In genomic region chr10:106413181-106413580, GRCm38 (mm10) we compare ENCODE assay signal across 24 mouse cellular contexts. TPM values are rescaled to one million over a fixed set of nuclear protein-coding genes. Genes with fewer than 3 reads are reported as not detected.
DNase-seq lines count a peak whose midpoint lies in the region; ATAC-seq and TF ChIP-seq lines count a peak whose summit lies in the region.
"Had no signal": no experiment of that assay in that cellular context is flagged by ENCODE, and none has a peak within 500 bp of the region (broad histone marks: within the 10 kb centered on the region; RNA-seq: fewer than 3 reads in every experiment).

No protein-coding gene starts in this region.

- no peaks in the 10 kb centered on the region for H3K9me3 ChIP-seq in hindbrain, embryonic 14.5 days (ENCODE audit: control insufficient read depth, low read length)
- H3K9me3 ChIP-seq in hindbrain, embryonic 12.5 days (replicated peaks) = no peaks in the 10 kb centered on the region
- no peaks in the 10 kb centered on the region for H3K9me3 ChIP-seq in lung, embryonic 14.5 days (ENCODE audit: low read depth, low read length)
- H3K9me3 ChIP-seq: embryonic facial prominence, embryonic 10.5 days; forebrain, embryonic 15.5 days; heart, embryonic 10.5 days; hindbrain, embryonic 15.5 days had no signal

- no peak overlapping the region for H3K9ac ChIP-seq in hindbrain, embryonic 14.5 days
- H3K9ac ChIP-seq in hindbrain, embryonic 12.5 days = no peak overlapping the region
- no peak overlapping the region for H3K9ac ChIP-seq in lung, embryonic 14.5 days
- H3K9ac ChIP-seq: forebrain, embryonic 15.5 days; hindbrain, embryonic 15.5 days had no signal

- DNase-seq in adrenal gland, postnatal 14 days = peak; percentile 4
- no peak for DNase-seq in adrenal gland, adult 8-10 months
- peak; percentile 31 for DNase-seq in hindbrain, embryonic 14.5 days (ENCODE audit: low spot score)
- peak; percentile 55 for DNase-seq in lung, embryonic 14.5 days
- no peak for DNase-seq in lung, postnatal 25 days (ENCODE audit: low spot score)
- DNase-seq in adipocyte (ENCODE audit: low spot score) = peak; percentile 6
- no peak for DNase-seq in layer of hippocampus, postnatal 14 days (ENCODE audit: low spot score in 2 of 2)
- DNase-seq: adrenal gland, adult 2 months; cerebellum, adult 2 months; gastrocnemius, postnatal 10 days; heart, adult 18-20 months; heart, postnatal 10 days; heart, postnatal 4 days had no signal

- no peak for ATAC-seq in hindbrain, embryonic 14.5 days (ENCODE audit: low FRiP score)
- no peak for ATAC-seq in hindbrain, embryonic 12.5 days (ENCODE audit: low FRiP score)
- no peak for ATAC-seq in lung, embryonic 14.5 days (ENCODE audit: insufficient read depth)
- ATAC-seq: activated CD4-positive, CD25-positive, alpha-beta regulatory T cell, adult 4 months; forebrain, embryonic 15.5 days; inflammation-experienced regulatory T-cells, adult 6 months; intestine, postnatal 0 days; Patski had no signal

- no peaks in the 10 kb centered on the region for H3K4me1 ChIP-seq in hindbrain, embryonic 14.5 days (replicated peaks; ENCODE audit: control insufficient read depth, insufficient read depth, low read length)
- no peaks in the 10 kb centered on the region for H3K4me1 ChIP-seq in hindbrain, embryonic 12.5 days
- no peaks in the 10 kb centered on the region for H3K4me1 ChIP-seq in lung, embryonic 14.5 days (ENCODE audit: insufficient read depth)
- H3K4me1 ChIP-seq: embryonic facial prominence, embryonic 10.5 days; forebrain, embryonic 15.5 days; heart, embryonic 10.5 days; hindbrain, embryonic 15.5 days had no signal

- H3K36me3 ChIP-seq in hindbrain, embryonic 14.5 days (replicated peaks; ENCODE audit: control insufficient read depth, insufficient read depth) = no peaks in the 10 kb centered on the region
- H3K36me3 ChIP-seq in hindbrain, embryonic 12.5 days = no peaks in the 10 kb centered on the region
- H3K36me3 ChIP-seq in lung, embryonic 14.5 days (ENCODE audit: insufficient read depth) = no peaks in the 10 kb centered on the region
- H3K36me3 ChIP-seq: embryonic facial prominence, embryonic 10.5 days; forebrain, embryonic 15.5 days; heart, embryonic 10.5 days; hindbrain, embryonic 15.5 days had no signal

- H3K27ac ChIP-seq in hindbrain, embryonic 14.5 days = no peak overlapping the region
- H3K27ac ChIP-seq in hindbrain, embryonic 12.5 days = no peak overlapping the region
- no peak overlapping the region for H3K27ac ChIP-seq in lung, embryonic 14.5 days (ENCODE audit: low read depth)
- H3K27ac ChIP-seq: embryonic facial prominence, embryonic 10.5 days; forebrain, embryonic 15.5 days; heart, embryonic 10.5 days; hindbrain, embryonic 15.5 days had no signal

- no peak overlapping the region for H3K4me3 ChIP-seq in hindbrain, embryonic 14.5 days (replicated peaks; ENCODE audit: low read length)
- no peak overlapping the region for H3K4me3 ChIP-seq in hindbrain, embryonic 12.5 days
- H3K4me3 ChIP-seq in lung, embryonic 14.5 days (ENCODE audit: low read depth, low read length) = no peak overlapping the region
- H3K4me3 ChIP-seq: embryonic facial prominence, embryonic 10.5 days; forebrain, embryonic 15.5 days; heart, embryonic 10.5 days; hindbrain, embryonic 15.5 days had no signal

- 73% methylated on average over 4 of the region's 4 CpGs for WGBS in hindbrain, embryonic 14.5 days
- WGBS in hindbrain, embryonic 12.5 days = 86% methylated on average over 4 of the region's 4 CpGs
- 50% methylated on average over 4 of the region's 4 CpGs for WGBS in lung, embryonic 14.5 days

- H3K27me3 ChIP-seq in hindbrain, embryonic 14.5 days (ENCODE audit: control insufficient read depth, insufficient read depth, low read length) = no peaks in the 10 kb centered on the region
- H3K27me3 ChIP-seq in hindbrain, embryonic 12.5 days = no peaks in the 10 kb centered on the region
- no peaks in the 10 kb centered on the region for H3K27me3 ChIP-seq in lung, embryonic 14.5 days (ENCODE audit: insufficient read depth, low read length)
- H3K27me3 ChIP-seq: forebrain, embryonic 15.5 days; hindbrain, embryonic 15.5 days; Patski had no signal

- H3K4me2 ChIP-seq in hindbrain, embryonic 14.5 days (replicated peaks) = no peak overlapping the region
- H3K4me2 ChIP-seq in hindbrain, embryonic 12.5 days (replicated peaks) = no peak overlapping the region
- H3K4me2 ChIP-seq in lung, embryonic 14.5 days = no peak overlapping the region
- H3K4me2 ChIP-seq: forebrain, embryonic 15.5 days; hindbrain, embryonic 15.5 days had no signal

- no peak for TF ChIP-seq CTCF in lung, embryonic 14.5 days (IDR thresholded peaks at IDR 0.05; ENCODE audit: low read depth)

RNA-seq across cellular contexts. Expression of gene Ppfia2, which starts 57.0 kb away (rescaled TPM):
- total RNA-seq in adrenal gland, postnatal 14 days (2021) = 7.2 and 8.6 TPM in 2 replicates
- total RNA-seq in adrenal gland, adult 8-10 months (2022) = 10 to 100 TPM in 1 of 4 experiments, 1 to 10 TPM in 3; 5.4 to 11.8 (median 8.9) TPM
- polyA plus RNA-seq in hindbrain, embryonic 14.5 days (2014; fragmentation: Nextera tagmentation; extraction: Ambion mirVana) = 35.8 and 40.6 TPM in 2 replicates
- polyA plus RNA-seq in hindbrain, embryonic 12.5 days (2016; fragmentation: Nextera tagmentation; extraction: Ambion mirVana) = 11.1 and 12.8 TPM in 2 replicates
- 0.49 and 0.58 TPM in 2 replicates for polyA plus RNA-seq in lung, embryonic 14.5 days (2014; fragmentation: Nextera tagmentation; extraction: Ambion mirVana)
- total RNA-seq in layer of hippocampus, postnatal 14 days (2021) = 100 to 1,000 TPM; 117 to 125 TPM
- total RNA-seq: MEL had no signal
- polyA plus RNA-seq: activated CD4-positive, CD25-positive, alpha-beta regulatory T cell, adult 4 months; C2C12; Patski had no signal

Comparison
In these comparisons a context has a peak if more than half of its experiments do, and no peak if none do; other contexts are left out.
1. DNase-seq: peak in adrenal gland, postnatal 14 days (single experiment), hindbrain, embryonic 14.5 days (single experiment), lung, embryonic 14.5 days (single experiment) and adipocyte (single experiment); none in adrenal gland, adult 8-10 months (single experiment), lung, postnatal 25 days (single experiment) and layer of hippocampus, postnatal 14 days (0 of 2).
2. RNA of gene Ppfia2, which starts 57.0 kb away (total RNA-seq): 117 to 125 TPM in layer of hippocampus, postnatal 14 days; 5.4 to 11.8 TPM in adrenal gland, adult 8-10 months and 7.2 to 8.6 TPM in adrenal gland, postnatal 14 days; every median in the first group is over 4 times any median in the second.